Mouse (Mus musculus): ENCODE results near the gene Efcab10.

The Efcab10 gene

GRCm38 (mm10) chr12:33394804-33395623 is at the start of gene Efcab10:
Gene Efcab10, plus strand, starts transcription at chr12:33394854.
- peak; percentile 65 for DNase-seq (ENCODE audit: low spot score)

GRCm38 (mm10) chr12:33344970-33345772 is 49.5 kb upstream of the Efcab10 start:
- DNase-seq (ENCODE audit: low spot score) = no peak

GRCm38 (mm10) chr12:33345773-33346435 is 48.8 kb upstream of the Efcab10 start:
- DNase-seq (ENCODE audit: low spot score) = no peak

- DNase-seq (ENCODE audit: low spot score) = no peak
Observed at GRCm38 (mm10) chr12:33352671-33353070, 42.0 kb upstream of the Efcab10 start.

GRCm38 (mm10) chr12:33358345-33358744 is 36.3 kb upstream of the Efcab10 start:
- DNase-seq (ENCODE audit: low spot score) = no peak

- no peak for DNase-seq (ENCODE audit: low spot score)
Observed at GRCm38 (mm10) chr12:33359209-33359608, 35.4 kb upstream of the Efcab10 start.

GRCm38 (mm10) chr12:33359878-33360482 is 34.7 kb upstream of the Efcab10 start:
- DNase-seq (ENCODE audit: low spot score) = no peak

GRCm38 (mm10) chr12:33360729-33361128 is 33.9 kb upstream of the Efcab10 start:
- DNase-seq (ENCODE audit: low spot score) = peak; percentile 76

GRCm38 (mm10) chr12:33364511-33364910 is 30.1 kb upstream of the Efcab10 start:
- no peak for DNase-seq (ENCODE audit: low spot score)

- no peak for DNase-seq (ENCODE audit: low spot score)
Observed at GRCm38 (mm10) chr12:33365133-33365532, 29.5 kb upstream of the Efcab10 start.

GRCm38 (mm10) chr12:33369555-33369954 is 25.1 kb upstream of the Efcab10 start:
- no peak for DNase-seq (ENCODE audit: low spot score)

GRCm38 (mm10) chr12:33379624-33380445 is 14.8 kb upstream of the Efcab10 start:
- DNase-seq (ENCODE audit: low spot score) = peak; percentile 84

GRCm38 (mm10) chr12:33388842-33389241 is 5.8 kb upstream of the Efcab10 start:
- DNase-seq (ENCODE audit: low spot score) = peak; percentile 83

- no peak for DNase-seq (ENCODE audit: low spot score)
Observed at GRCm38 (mm10) chr12:33390844-33391560, 3.7 kb upstream of the Efcab10 start.

- no peak for DNase-seq (ENCODE audit: low spot score)
Observed at GRCm38 (mm10) chr12:33403265-33403693, 8.6 kb downstream of the Efcab10 start.

- DNase-seq (ENCODE audit: low spot score) = no peak
Observed at GRCm38 (mm10) chr12:33404996-33405395, 10.3 kb downstream of the Efcab10 start.

GRCm38 (mm10) chr12:33405398-33406026 is 10.9 kb downstream of the Efcab10 start:
- no peak for DNase-seq (ENCODE audit: low spot score)

- no peak for DNase-seq (ENCODE audit: low spot score)
Observed at GRCm38 (mm10) chr12:33411580-33412151, 17.0 kb downstream of the Efcab10 start.

GRCm38 (mm10) chr12:33424329-33424728 is 29.7 kb downstream of the Efcab10 start:
- DNase-seq (ENCODE audit: low spot score) = peak; percentile 77

GRCm38 (mm10) chr12:33427293-33427692 is 32.6 kb downstream of the Efcab10 start:
- no peak for DNase-seq (ENCODE audit: low spot score)
